Mouse (Mus musculus): ENCODE results near the gene Palld. TPM values are rescaled to one million over a fixed set of nuclear protein-coding genes. Genes with fewer than 3 reads are reported as not detected.
A peak's percentile ranks its signal among the peaks of the same experiment; 100 is the strongest.

Gene Palld
- total RNA-seq, 2 experiments from 2014 or later = 0.12 to 0.17 TPM

- ATAC-seq (replicated peaks; ENCODE audit: poor library complexity) = no peak
These were observed 260.1 kb downstream of the Palld start for GRCm38 (mm10) chr8:61642358-61642847.

GRCm38 (mm10) chr8:61639596-61639995 lies 262.9 kb downstream of the Palld start:
- no peak for ATAC-seq (replicated peaks; ENCODE audit: poor library complexity)

- ATAC-seq (replicated peaks; ENCODE audit: poor library complexity) = no peak
These were observed 263.5 kb downstream of the Palld start for GRCm38 (mm10) chr8:61639008-61639407.

- ATAC-seq (replicated peaks; ENCODE audit: poor library complexity) = no peak
These were observed 264.8 kb downstream of the Palld start for GRCm38 (mm10) chr8:61637736-61638135.

- ATAC-seq (replicated peaks; ENCODE audit: poor library complexity) = no peak
These were observed 267.7 kb downstream of the Palld start for GRCm38 (mm10) chr8:61634811-61635210.

GRCm38 (mm10) chr8:61632331-61632730 lies 270.2 kb downstream of the Palld start:
- no peak for ATAC-seq (replicated peaks; ENCODE audit: poor library complexity)

- ATAC-seq (replicated peaks; ENCODE audit: poor library complexity) = no peak
These were observed 272.9 kb downstream of the Palld start for GRCm38 (mm10) chr8:61629631-61629968.

GRCm38 (mm10) chr8:61628938-61629630 lies 273.4 kb downstream of the Palld start:
- no peak for ATAC-seq (replicated peaks; ENCODE audit: poor library complexity)

- no peak for ATAC-seq (replicated peaks; ENCODE audit: poor library complexity)
These were observed 276.1 kb downstream of the Palld start for GRCm38 (mm10) chr8:61626246-61626952.

- ATAC-seq (replicated peaks; ENCODE audit: poor library complexity) = no peak
These were observed 276.8 kb downstream of the Palld start for GRCm38 (mm10) chr8:61625656-61626210.

GRCm38 (mm10) chr8:61623485-61624417 lies 278.7 kb downstream of the Palld start:
- ATAC-seq (replicated peaks; ENCODE audit: poor library complexity) = no peak

GRCm38 (mm10) chr8:61621300-61621699 lies 281.2 kb downstream of the Palld start:
- peak; percentile 59 for ATAC-seq (replicated peaks; ENCODE audit: poor library complexity)

GRCm38 (mm10) chr8:61617651-61618050 lies 284.8 kb downstream of the Palld start:
- no peak for ATAC-seq (replicated peaks; ENCODE audit: poor library complexity)

- no peak for ATAC-seq (replicated peaks; ENCODE audit: poor library complexity)
These were observed 285.4 kb downstream of the Palld start for GRCm38 (mm10) chr8:61617049-61617448.

- peak; percentile 95 for ATAC-seq (replicated peaks; ENCODE audit: poor library complexity)
These were observed 286.5 kb downstream of the Palld start for GRCm38 (mm10) chr8:61615711-61616697.

- ATAC-seq (replicated peaks; ENCODE audit: poor library complexity) = no peak
These were observed 290.7 kb downstream of the Palld start for GRCm38 (mm10) chr8:61611741-61612140.

GRCm38 (mm10) chr8:61611077-61611476 lies 291.4 kb downstream of the Palld start:
- no peak for ATAC-seq (replicated peaks; ENCODE audit: poor library complexity)

- ATAC-seq (replicated peaks; ENCODE audit: poor library complexity) = no peak
These were observed 291.9 kb downstream of the Palld start for GRCm38 (mm10) chr8:61610546-61610945.

- no peak for ATAC-seq (replicated peaks; ENCODE audit: poor library complexity)
These were observed 295.1 kb downstream of the Palld start for GRCm38 (mm10) chr8:61607463-61607813.
